Mouse (Mus musculus) kidney, adult 11 months (tissue): ENCODE measurements at regions not wholly inside any gene's neighbourhood (a gene's known extent, or its start where the extent isn't known, plus 50 kb on each side); places are given as distances from the start of the nearest gene placed in this dataset.

ENCODE experiments used
- DNase-seq: peaks from one replicate; pipeline ENCODE4 v3.0.0; 2022

DNA sequence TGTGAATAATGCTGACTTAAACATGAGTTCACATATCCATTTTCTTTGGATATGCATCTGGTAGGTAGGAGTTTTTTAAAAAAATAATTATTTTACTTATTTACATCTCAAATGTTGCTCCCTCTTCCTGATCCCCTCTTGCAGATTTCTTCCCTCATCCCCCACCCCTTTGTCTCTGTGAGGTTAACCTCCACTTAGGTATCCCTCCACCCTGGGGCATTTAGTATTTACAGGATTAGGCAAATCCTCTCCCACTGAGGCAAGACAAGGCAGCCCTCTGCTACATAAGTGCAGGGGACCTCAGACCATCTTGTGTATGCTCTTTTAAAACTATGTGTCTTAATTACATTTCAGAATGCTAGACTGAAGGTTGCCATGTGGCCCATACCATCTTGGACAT, 155.2 kb upstream of the Shcbp1 start:
- DNase-seq: no peak

DNA sequence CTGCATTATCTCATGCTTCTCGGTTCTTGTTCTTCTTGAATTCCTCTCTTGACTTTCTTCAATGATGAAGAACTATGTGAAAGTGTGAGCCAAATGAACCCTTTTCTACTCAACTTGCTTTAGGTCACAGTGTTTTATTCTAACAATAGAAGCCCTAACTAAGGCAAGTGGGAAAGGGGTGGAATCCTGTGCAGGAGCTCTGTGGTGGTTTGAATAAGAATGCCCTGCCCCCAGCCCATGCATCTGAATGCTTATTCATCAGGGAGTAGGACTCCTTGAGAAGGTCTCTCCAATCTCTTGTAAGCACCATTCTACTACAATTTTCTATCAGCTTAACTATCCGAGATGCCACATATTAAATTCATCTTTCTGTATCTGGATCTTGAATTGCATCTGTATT, 154.7 kb upstream of the Shcbp1 start:
- no peak for DNase-seq

DNA sequence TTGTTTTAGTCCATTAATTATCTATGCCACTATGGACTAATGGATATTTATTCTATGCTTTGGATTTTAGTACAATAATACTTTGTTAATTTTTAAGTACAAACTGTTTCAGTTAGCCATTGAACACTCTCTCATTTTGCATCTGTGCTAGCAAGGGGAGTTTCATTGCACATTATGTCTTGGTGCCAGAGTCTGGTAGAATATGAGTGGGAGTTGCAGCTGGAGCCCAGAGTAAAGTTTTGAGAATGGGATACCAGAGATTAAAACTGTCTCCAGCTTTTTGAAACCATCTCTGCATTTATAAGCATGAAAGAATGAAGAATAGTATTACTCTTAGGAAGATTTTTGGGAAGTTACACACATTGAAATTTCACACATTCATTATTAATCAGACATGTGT, 137.1 kb upstream of the Shcbp1 start:
- no peak for DNase-seq

DNA sequence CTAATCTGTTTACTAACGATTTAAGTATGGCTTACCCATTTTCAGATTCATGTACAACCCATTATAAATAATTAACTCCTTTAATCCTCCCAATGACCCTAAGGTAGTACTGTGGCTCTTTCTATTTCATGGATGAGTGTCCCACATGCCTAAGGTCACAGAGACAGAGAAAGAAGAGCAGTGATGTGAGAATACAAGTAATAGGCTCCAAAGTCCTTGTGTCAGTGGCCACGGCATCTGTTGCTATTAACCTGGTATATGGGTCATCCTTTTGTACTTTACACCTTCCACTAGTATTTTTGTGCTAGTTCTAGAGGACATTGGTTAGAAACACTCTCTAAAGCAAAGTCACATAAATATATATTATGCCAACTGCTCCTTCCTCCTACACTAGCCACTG, 115.7 kb upstream of the Shcbp1 start:
- DNase-seq: peak; percentile 76

DNA sequence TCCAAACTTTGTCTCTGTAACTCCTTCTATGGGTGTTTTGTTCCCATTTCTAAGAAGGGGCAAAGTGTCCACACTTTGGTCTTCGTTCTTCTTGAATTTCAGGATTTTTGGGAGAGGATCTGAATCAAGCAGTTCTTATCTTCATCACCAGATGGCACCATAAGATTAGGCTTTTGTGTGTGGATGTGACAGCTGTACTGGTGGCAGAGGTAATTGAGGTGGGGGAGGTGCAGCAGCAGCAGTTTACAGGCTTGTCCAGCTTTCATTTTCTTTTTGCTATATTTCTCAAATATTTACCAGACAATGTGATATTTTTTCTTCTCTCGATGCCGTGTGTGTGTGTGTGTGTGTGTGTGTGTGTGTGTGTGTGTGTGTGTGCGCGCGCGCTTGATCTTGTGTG, 89.4 kb upstream of the Shcbp1 start:
- peak; percentile 14 for DNase-seq

DNA sequence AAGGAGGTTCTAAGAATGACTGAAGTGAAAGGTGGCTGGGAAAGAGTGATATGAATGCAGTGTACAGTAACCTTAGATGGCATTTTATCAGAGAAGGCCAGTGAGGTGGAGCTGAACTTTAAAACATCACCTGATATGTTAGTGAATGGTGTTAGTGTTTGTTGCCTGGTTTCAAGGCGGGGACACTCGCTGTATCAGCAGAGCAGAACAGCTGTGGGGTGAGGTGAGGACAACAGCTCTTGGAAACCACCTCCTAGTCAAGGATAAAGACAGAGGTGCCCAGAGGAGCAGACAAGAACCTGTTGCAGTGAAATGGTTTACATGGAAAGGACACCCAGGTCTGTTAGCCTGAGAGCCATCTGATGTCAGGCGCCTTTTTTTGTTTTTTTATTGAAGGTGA, 59.7 kb upstream of the Shcbp1 start:
- peak; percentile 78 for DNase-seq

DNA sequence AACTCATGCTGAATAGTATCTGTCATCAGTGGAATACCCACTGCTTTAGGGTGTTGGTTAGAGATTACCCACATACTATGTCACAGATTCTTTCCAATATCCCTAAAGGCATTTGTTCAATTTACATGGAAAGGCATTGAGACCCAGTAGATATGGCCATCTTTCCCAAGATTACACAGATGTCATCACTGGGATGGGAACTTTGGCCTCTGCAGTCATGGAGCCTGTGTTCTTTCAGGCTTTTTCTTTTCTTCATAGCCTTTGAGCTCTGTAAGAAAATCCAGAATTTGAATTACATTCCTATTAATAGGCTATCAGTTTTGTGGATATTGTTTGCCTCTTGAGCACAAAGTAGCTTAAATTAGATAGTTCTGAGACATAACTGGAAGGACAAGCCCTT, 59.2 kb upstream of the Shcbp1 start:
- no peak for DNase-seq

DNA sequence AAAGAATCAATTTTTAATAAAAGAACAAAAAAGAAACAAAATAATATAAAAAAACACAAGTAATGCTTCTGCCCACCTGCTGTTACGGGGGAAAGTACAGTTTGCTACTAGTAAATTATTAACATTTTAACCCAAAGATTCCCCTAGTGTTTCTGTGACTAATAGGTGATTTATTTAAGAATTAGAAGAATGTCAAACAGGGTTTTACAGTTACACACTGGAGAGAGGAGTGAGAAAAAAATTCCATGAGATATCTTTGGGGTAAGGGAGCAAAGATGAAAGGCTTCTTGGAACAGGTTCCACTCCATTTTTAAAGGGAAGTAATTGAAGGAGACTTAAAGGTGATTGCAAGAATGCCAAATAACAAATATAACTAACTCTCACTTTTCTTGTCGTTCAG, 58.4 kb upstream of the Shcbp1 start:
- DNase-seq: no peak

DNA sequence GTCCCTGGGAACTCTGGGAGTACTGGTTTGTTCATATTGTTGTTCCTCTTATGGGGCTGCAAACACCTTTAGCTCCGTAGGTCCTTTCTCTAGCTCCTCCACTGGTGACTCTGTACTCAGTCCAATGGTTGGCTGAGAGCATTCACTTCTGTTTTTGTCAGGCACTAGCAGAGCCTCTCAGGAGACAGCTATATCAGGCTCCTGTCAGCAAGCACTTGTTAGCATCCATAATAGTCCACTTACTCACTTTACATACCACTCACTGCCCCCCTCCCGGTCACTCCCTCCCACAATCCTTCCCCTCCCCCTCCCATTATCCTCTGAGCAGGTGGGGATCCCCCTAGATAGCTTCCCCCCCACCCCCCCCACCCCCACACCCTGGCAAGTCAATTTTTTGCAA, 57.3 kb upstream of the Shcbp1 start:
- DNase-seq: no peak
